Mouse (Mus musculus) liver, embryonic 14.5 days (tissue): Measurements from ENCODE around the gene Kpna2. TPM values are rescaled to one million over a fixed set of nuclear protein-coding genes. Genes with fewer than 3 reads are reported as not detected.

Source experiments
- ATAC-seq: fragments of 200-750 bp; cut with Nextera tagmentation; 2 replicates; pipeline ENCODE4 v1.8.0; 2017; ENCODE audit warnings: moderate number of reproducible peaks, mild to moderate bottlenecking, moderate library complexity; ENCODE audit not compliant: insufficient read depth
- DNase-seq, 3 experiments: peaks; one replicate each; pipeline ENCODE4 v3.0.0-alpha.2; 2012 to 2013; ENCODE audit warnings: low read depth in 3 of 3, low spot score in 3 of 3
- H3K27ac ChIP-seq: fragments of 300-500 bp; sonication (generic); 2 replicates; pipeline ENCODE4 v1.5.1; 2014; ENCODE audit warnings: moderate library complexity, mild to moderate bottlenecking, control low read depth, inconsistent platforms
- H3K27me3 ChIP-seq: fragments of 300-500 bp; sonication (generic); 2 replicates; pipeline ENCODE4 v1.6.1; 2014; ENCODE audit warnings: mild to moderate bottlenecking, low read length, moderate library complexity; ENCODE audit not compliant: control insufficient read depth, insufficient read depth
- H3K36me3 ChIP-seq: fragments of 300-500 bp; sonication (generic); replicated peaks from 2 replicates; pipeline ENCODE4 v1.6.1; 2014; ENCODE audit warnings: low read depth; ENCODE audit not compliant: control insufficient read depth, insufficient read depth
- H3K4me1 ChIP-seq, 2 experiments: fragments of 200-500 bp in 1 of 2; fragments of 300-500 bp in 1 of 2; sonication (generic) in 1 of 2; replicated peaks; 2 replicates each; pipeline ENCODE4 v1.6.1; 2012 to 2014; ENCODE audit warnings: antibody characterized with exemption in 1 of 2, inconsistent platforms in 1 of 2, low read length in 1 of 2; ENCODE audit not compliant: control insufficient read depth in 2 of 2, insufficient read depth in 2 of 2
- H3K4me2 ChIP-seq: fragments of 300-500 bp; sonication (generic); 2 replicates; pipeline ENCODE4 v1.6.1; 2014; ENCODE audit warnings: low read depth, mild to moderate bottlenecking, control low read depth, moderate library complexity
- H3K4me3 ChIP-seq, 2 experiments: fragments of 200-500 bp in 1 of 2; fragments of 300-500 bp in 1 of 2; sonication (generic) in 1 of 2; 2 replicates each; pipeline ENCODE4 v1.5.1; 2012 to 2014; ENCODE audit warnings: low read depth in 2 of 2, low read length in 2 of 2, mild to moderate bottlenecking in 2 of 2, control low read depth in 1 of 2, inconsistent platforms in 1 of 2, moderate library complexity in 1 of 2; ENCODE audit not compliant: insufficient read depth in 1 of 2
- H3K9ac ChIP-seq: fragments of 300-500 bp; sonication (generic); replicated peaks from 2 replicates; pipeline ENCODE4 v1.6.1; 2014; ENCODE audit warnings: mild to moderate bottlenecking, control low read depth, moderate library complexity
- H3K9me3 ChIP-seq: fragments of 300-500 bp; sonication (generic); 2 replicates; pipeline ENCODE4 v1.6.1; 2016; ENCODE audit warnings: low read length, mixed read lengths; ENCODE audit not compliant: control insufficient read depth
- CTCF ChIP-seq: IDR thresholded peaks from 2 replicates; pipeline ENCODE4 v1.5.1; 2016; ENCODE audit warnings: antibody characterized with exemption, low read depth, control low read depth
- EP300 ChIP-seq: IDR thresholded peaks from 2 replicates; pipeline ENCODE4 v1.6.1; 2016; ENCODE audit warnings: antibody characterized with exemption, low read depth
- WGBS: fragments of 180-500 bp; shearing (Covaris S2); extraction: QIAGEN DNeasy Blood & Tissue Kit; methylation state at CpG from one replicate; pipeline ENCODE4 v1.1.7; 2014; ENCODE audit not compliant: insufficient replicate concordance; 5-methylcytosine and 5-hydroxymethylcytosine counted together
- polyA plus RNA-seq, 2 experiments: library from polyadenylated mRNA; depleted of rRNA in 1 of 2; stranded (reverse) in 1 of 2; unstranded in 1 of 2; fragments of >200 nt; fragmentation: Nextera tagmentation in 1 of 2; extraction: Ambion mirVana in 1 of 2; gene quantifications; 2 replicates each; pipeline versions ENCODE4 v1.2.1 to v1.2.3; 2012 to 2014

The Kpna2 gene
- polyA plus RNA-seq, 2 experiments, result 158 to 277 TPM

- no peak overlapping the region for H3K9ac ChIP-seq
- no peaks in the 10 kb centered on the region; the same call in 1 of the 2 replicates for H3K9me3 ChIP-seq
- H3K27me3 ChIP-seq, result no peaks in the 10 kb centered on the region
- peaks cover 3 to 6% of the 10 kb centered on the region in 2 experiments; a peak in 3 of 4 replicates for H3K4me1 ChIP-seq
- no peak overlapping the region for H3K4me3 ChIP-seq
- no peaks in the 10 kb centered on the region for H3K36me3 ChIP-seq
- H3K4me2 ChIP-seq, result no peak overlapping the region; the same call in 1 of the 2 replicates
- DNase-seq, result no peak
- ATAC-seq, result no peak
- TF ChIP-seq EP300 (no peak), CTCF (no peak)
- H3K27ac ChIP-seq, result no peak overlapping the region
- WGBS, result 71% methylated on average over 7 of the region's 7 CpGs
Observed at GRCm38 (mm10) chr11:107011171-107011570, 11.8 kb upstream of the Kpna2 start.

GRCm38 (mm10) chr11:107010447-107010846, 11.1 kb upstream of the Kpna2 start:
- Histone ChIP-seq H3K36me3 (no peaks in the 10 kb centered on the region), H3K27ac (no peak overlapping the region), H3K4me3 (no peak overlapping the region), H3K4me1 (peaks cover 3 to 6% of the 10 kb centered on the region in 2 experiments; a peak in 3 of 4 replicates), H3K9ac (no peak overlapping the region), H3K27me3 (no peaks in the 10 kb centered on the region), H3K9me3 (no peaks in the 10 kb centered on the region; the same call in 1 of the 2 replicates), H3K4me2 (no peak overlapping the region)
- 90% methylated on average over 3 of the region's 3 CpGs for WGBS
- ATAC-seq (no peak), DNase-seq (no peak)
- TF ChIP-seq CTCF, result no peak
- no peak for TF ChIP-seq EP300

GRCm38 (mm10) chr11:107005538-107005937, 6.2 kb upstream of the Kpna2 start:
- TF ChIP-seq CTCF (no peak), EP300 (no peak)
- DNase-seq, result no peak
- ATAC-seq, result no peak
- H3K4me1 ChIP-seq, result no peaks in the 10 kb centered on the region
- no peaks in the 10 kb centered on the region for H3K27me3 ChIP-seq
- H3K27ac ChIP-seq, result no peak overlapping the region
- no peak overlapping the region for H3K4me3 ChIP-seq
- no peaks in the 10 kb centered on the region for H3K9me3 ChIP-seq
- no peaks in the 10 kb centered on the region for H3K36me3 ChIP-seq
- WGBS, result 76% methylated on average over 1 of the region's 1 CpGs
- no peak overlapping the region for H3K4me2 ChIP-seq
- no peak overlapping the region for H3K9ac ChIP-seq

- ATAC-seq, result no peak
- no peak overlapping the region for H3K9ac ChIP-seq
- peaks cover 8% of the 10 kb centered on the region in 2 experiments for H3K4me1 ChIP-seq
- no peak for TF ChIP-seq CTCF
- no peak for TF ChIP-seq EP300
- no peaks in the 10 kb centered on the region for H3K9me3 ChIP-seq
- H3K27ac ChIP-seq, result no peak overlapping the region
- H3K4me2 ChIP-seq, result no peak overlapping the region
- no peak for DNase-seq
- H3K36me3 ChIP-seq, result peaks cover 14% of the 10 kb centered on the region
- 58% methylated on average over 7 of the region's 8 CpGs for WGBS
- H3K4me3 ChIP-seq, result no peak overlapping the region
- no peaks in the 10 kb centered on the region for H3K27me3 ChIP-seq
Observed at GRCm38 (mm10) chr11:107001760-107002675, 2.7 kb upstream of the Kpna2 start.

- peak overlapping the region; percentile 57 to 62 for H3K4me3 ChIP-seq
- peaks cover 34% of the 10 kb centered on the region for H3K36me3 ChIP-seq
- TF ChIP-seq EP300 (no peak), CTCF (no peak)
- H3K9me3 ChIP-seq, result no peaks in the 10 kb centered on the region
- no peaks in the 10 kb centered on the region for H3K27me3 ChIP-seq
- WGBS, result 76% methylated on average over 9 of the region's 9 CpGs
- H3K27ac ChIP-seq, result peak overlapping the region; percentile 75
- no peak for DNase-seq
- peaks cover 21 to 23% of the 10 kb centered on the region in 2 experiments for H3K4me1 ChIP-seq
- H3K4me2 ChIP-seq, result peak overlapping the region; percentile 94
- peak overlapping the region; percentile 75 for H3K9ac ChIP-seq
- ATAC-seq, result no peak
Observed at GRCm38 (mm10) chr11:106999949-107000513, 690 bp upstream of the Kpna2 start.
